Mouse (Mus musculus) cortical plate, adult 2 months (tissue): ENCODE measurements at regions not wholly inside any gene's neighbourhood (a gene's known extent, or its start where the extent isn't known, plus 50 kb on each side); places are given as distances from the start of the nearest gene placed in this dataset.

ENCODE experiments used
- H3K27ac ChIP-seq: fragments of 200-500 bp; 2 replicates; pipeline ENCODE4 v1.5.1; 2012; ENCODE audit warnings: low read length, control low read depth, inconsistent platforms; ENCODE audit not compliant: insufficient read depth
- H3K4me1 ChIP-seq: fragments of 200-500 bp; 2 replicates; pipeline ENCODE4 v1.6.1; 2011; ENCODE audit warnings: low read length; ENCODE audit not compliant: control insufficient read depth, insufficient read depth
- H3K4me3 ChIP-seq: fragments of 200-500 bp; 2 replicates; pipeline ENCODE4 v1.5.1; 2011; ENCODE audit warnings: mild to moderate bottlenecking, low read length, control low read depth; ENCODE audit not compliant: insufficient read depth
- CTCF ChIP-seq: fragments of 200-500 bp; IDR thresholded peaks from 2 replicates; pipeline ENCODE4 v1.5.1; 2011; ENCODE audit warnings: mild to moderate bottlenecking, control low read depth, low read length; ENCODE audit not compliant: insufficient read depth; ENCODE audit errors: extremely low read depth
- POLR2A ChIP-seq: fragments of 200-500 bp; IDR thresholded peaks from 2 replicates; pipeline ENCODE4 v1.6.1; 2011; ENCODE audit warnings: mild to moderate bottlenecking, low read length, control low read depth; ENCODE audit not compliant: insufficient read depth; ENCODE audit errors: extremely low read depth

GRCm38 (mm10) chr11:20476494-20476893 is 66.6 kb upstream of the Sertad2 start:
- Histone ChIP-seq H3K4me1 (no peaks in the 10 kb centered on the region), H3K27ac (no peak overlapping the region), H3K4me3 (no peak overlapping the region)
- no peak for TF ChIP-seq CTCF
- TF ChIP-seq POLR2A: no peak

GRCm38 (mm10) chr11:20477183-20478037 is 65.6 kb upstream of the Sertad2 start:
- no peaks in the 10 kb centered on the region for H3K4me1 ChIP-seq
- no peak overlapping the region for H3K27ac ChIP-seq
- no peak overlapping the region for H3K4me3 ChIP-seq
- TF ChIP-seq POLR2A (no peak), CTCF (peak; percentile 19; the same call in 1 of the 2 replicates)

DNA sequence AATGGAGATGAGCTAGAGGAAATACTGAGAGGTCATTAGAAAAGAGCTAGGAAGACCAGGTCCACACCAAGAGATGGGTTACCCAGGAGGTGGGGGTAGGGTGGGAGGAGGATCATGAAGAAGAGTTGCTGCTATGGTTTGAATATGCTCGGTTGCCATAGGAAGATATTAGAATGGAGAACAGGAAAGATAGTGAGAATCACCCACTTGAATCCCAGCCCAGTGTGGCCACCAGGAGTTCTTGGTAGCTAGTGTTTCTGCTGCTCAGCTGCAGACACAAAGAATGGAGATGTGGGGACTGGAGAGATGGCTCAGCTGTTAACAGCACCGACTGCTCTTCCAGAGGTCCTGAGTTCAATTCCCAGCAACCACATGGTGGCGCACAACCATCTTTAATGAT is 62.4 kb upstream of the Sertad2 start:
- Histone ChIP-seq H3K4me1 (no peaks in the 10 kb centered on the region), H3K27ac (no peak overlapping the region), H3K4me3 (no peak overlapping the region)
- TF ChIP-seq POLR2A (no peak), CTCF (no peak)

DNA sequence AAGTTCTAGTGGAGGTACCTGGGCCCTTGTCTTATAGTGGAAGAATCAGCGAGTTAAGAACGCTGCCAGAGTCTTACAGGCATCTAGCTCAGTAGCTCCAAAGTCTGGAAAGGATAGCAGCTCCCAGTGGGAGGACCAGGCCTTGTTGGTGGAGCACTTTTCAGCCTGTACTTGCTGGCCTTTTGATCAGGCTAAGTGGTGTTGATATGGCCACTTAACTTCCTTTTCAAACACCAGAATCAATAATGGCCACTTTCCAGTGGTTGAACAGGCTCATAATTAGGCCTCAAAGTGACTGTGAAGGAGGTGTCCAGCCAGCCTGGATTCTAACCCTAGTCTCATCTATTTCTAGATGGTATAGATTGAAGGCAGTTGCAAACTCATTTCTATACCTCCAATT is 57.7 kb upstream of the Sertad2 start:
- no peak for TF ChIP-seq CTCF
- no peak for TF ChIP-seq POLR2A
- no peaks in the 10 kb centered on the region for H3K4me1 ChIP-seq
- no peak overlapping the region for H3K27ac ChIP-seq
- no peak overlapping the region for H3K4me3 ChIP-seq
